Mouse (Mus musculus) limb, embryonic 11.5 days (tissue): ENCODE measurements around the gene Arid3b. TPM values are rescaled to one million over a fixed set of nuclear protein-coding genes. Genes with fewer than 3 reads are reported as not detected.

Experiments used
- polyA plus RNA-seq: library from polyadenylated mRNA; unstranded; fragments of >200 nt; fragmentation: Nextera tagmentation; extraction: Ambion mirVana; gene quantifications from 2 replicates; pipeline ENCODE4 v1.2.1, GENCODE M21; 2014

Gene Arid3b
- polyA plus RNA-seq, 1 experiment from 2014 or later = 35.8 TPM

Other genes with a start within 250 kb of the Arid3b start
- 9.7 and 9.8 TPM in 2 replicates for gene Ulk3, start 247.3 kb downstream of the Arid3b start, polyA plus RNA-seq
- gene Cplx3, start 230.5 kb downstream of the Arid3b start, polyA plus RNA-seq = not detected in 2 replicates
- gene Lman1l, start 216.0 kb downstream of the Arid3b start, polyA plus RNA-seq = not detected in 2 replicates
- 33.7 and 34.6 TPM in 2 replicates for gene Csk, start 183.2 kb downstream of the Arid3b start, polyA plus RNA-seq
- not detected in 2 replicates for gene Cyp1a2, start 153.1 kb downstream of the Arid3b start, polyA plus RNA-seq
- not detected in 2 replicates for gene Cyp1a1, start 148.9 kb downstream of the Arid3b start, polyA plus RNA-seq
- gene Edc3, start 128.3 kb downstream of the Arid3b start, polyA plus RNA-seq = 29.2 and 31.7 TPM in 2 replicates
- 69.4 and 72.2 TPM in 2 replicates for gene Clk3, start 70.9 kb downstream of the Arid3b start, polyA plus RNA-seq
- 122 and 127 TPM in 2 replicates for gene Ubl7, start 74.2 kb upstream of the Arid3b start, polyA plus RNA-seq
- 0.35 and 1.4 TPM in 2 replicates for gene Sema7a, start 103.3 kb upstream of the Arid3b start, polyA plus RNA-seq
- 0.12 TPM in 1 of 2 replicates, not detected in the other for gene Cyp11a1, start 169.6 kb upstream of the Arid3b start, polyA plus RNA-seq
- 53.7 and 57.5 TPM in 2 replicates for gene Stra6, start 227.0 kb upstream of the Arid3b start, polyA plus RNA-seq